Mouse (Mus musculus) common myeloid progenitor, adult 5-6 weeks (primary cell): ENCODE measurements around the gene Gpd1l. TPM values are rescaled to one million over a fixed set of nuclear protein-coding genes. Genes with fewer than 3 reads are reported as not detected.
A peak's percentile ranks its signal among the peaks of the same experiment; 100 is the strongest.

Experiments used
- ATAC-seq: replicated peaks from 2 replicates; pipeline ENCODE4 v1.8.0; 2016; ENCODE audit warnings: low read depth, mild to moderate bottlenecking, moderate TSS enrichment, inconsistent platforms; ENCODE audit not compliant: poor library complexity, severe bottlenecking
- total RNA-seq: library from RNA; stranded (forward); fragments of 200-1000, 187-1606 nt; gene quantifications from 2 replicates; pipeline ENCODE4 v1.2.3, GENCODE M21; 2017

The Gpd1l gene
- total RNA-seq, 1 experiment from 2014 or later: 27.6 TPM

GRCm38 (mm10) chr9:114853336-114853735, 80.5 kb downstream of the Gpd1l start:
- ATAC-seq: no peak

- peak; percentile 52; the same call in 1 of the 2 replicates for ATAC-seq
These were observed 82.2 kb downstream of the Gpd1l start for GRCm38 (mm10) chr9:114851419-114852190.

Other genes starting within 250 kb of the Gpd1l start
- 35.9 and 44.7 TPM in 2 replicates for gene Dync1li1, start 245.2 kb downstream of the Gpd1l start, total RNA-seq
- 44.6 and 48.3 TPM in 2 replicates for gene Cmtm6, start 202.9 kb downstream of the Gpd1l start, total RNA-seq
- 433 and 511 TPM in 2 replicates for gene Cmtm7, start 152.1 kb downstream of the Gpd1l start, total RNA-seq
- 3.1 TPM in 1 of 2 replicates, not detected in the other for gene Cmtm8, start 89.8 kb downstream of the Gpd1l start, total RNA-seq
- 0.09 TPM in 1 of 2 replicates, not detected in the other for gene Osbpl10, start 44.6 kb upstream of the Gpd1l start, total RNA-seq
- gene Rps27rt, start 48.8 kb upstream of the Gpd1l start, total RNA-seq: 300 and 305 TPM in 2 replicates